Mouse (Mus musculus) cerebellum, adult 11-12 months (tissue): ENCODE measurements around the gene Ndufb4.

Experiments
- DNase-seq: peaks from one replicate; pipeline ENCODE4 v3.0.0; 2022

Ndufb4 gene

GRCm38 (mm10) chr16:37676677-37677072 is 22.4 kb upstream of the Ndufb4 start:
- no peak for DNase-seq

- DNase-seq: peak; percentile 72
Measured at GRCm38 (mm10) chr16:37676024-37676676, 21.9 kb upstream of the Ndufb4 start.

- peak; percentile 22 for DNase-seq
Measured at GRCm38 (mm10) chr16:37675326-37675725, 21.1 kb upstream of the Ndufb4 start.

GRCm38 (mm10) chr16:37670666-37671283 is 16.5 kb upstream of the Ndufb4 start:
- DNase-seq: no peak

- no peak for DNase-seq
Measured at GRCm38 (mm10) chr16:37665394-37665935, 11.2 kb upstream of the Ndufb4 start.

- DNase-seq: no peak
Measured at GRCm38 (mm10) chr16:37663643-37664459, 9.6 kb upstream of the Ndufb4 start.

- no peak for DNase-seq
Measured at GRCm38 (mm10) chr16:37656796-37657195, 2.5 kb upstream of the Ndufb4 start.

- peak; percentile 24 for DNase-seq
Measured at GRCm38 (mm10) chr16:37655756-37656347, 1.6 kb upstream of the Ndufb4 start.

GRCm38 (mm10) chr16:37654831-37655455 is 690 bp upstream of the Ndufb4 start:
- no peak for DNase-seq

- no peak for DNase-seq
Measured at GRCm38 (mm10) chr16:37653058-37653457, 1.2 kb downstream of the Ndufb4 start.

GRCm38 (mm10) chr16:37652654-37653053 is 1.6 kb downstream of the Ndufb4 start:
- no peak for DNase-seq

GRCm38 (mm10) chr16:37651467-37651866 is 2.8 kb downstream of the Ndufb4 start:
- DNase-seq: no peak

- DNase-seq: no peak
Measured at GRCm38 (mm10) chr16:37649068-37649467, 5.2 kb downstream of the Ndufb4 start.

- no peak for DNase-seq
Measured at GRCm38 (mm10) chr16:37647936-37648335, 6.3 kb downstream of the Ndufb4 start.

- no peak for DNase-seq
Measured at GRCm38 (mm10) chr16:37647067-37647466, 7.2 kb downstream of the Ndufb4 start.

- DNase-seq: no peak
Measured at GRCm38 (mm10) chr16:37645799-37646198, 8.5 kb downstream of the Ndufb4 start.

GRCm38 (mm10) chr16:37645211-37645610 is 9.0 kb downstream of the Ndufb4 start:
- DNase-seq: no peak

GRCm38 (mm10) chr16:37644486-37644885 is 9.8 kb downstream of the Ndufb4 start:
- DNase-seq: no peak

- peak; percentile 71 for DNase-seq
Measured at GRCm38 (mm10) chr16:37640522-37640921, 13.7 kb downstream of the Ndufb4 start.

GRCm38 (mm10) chr16:37637802-37638201 is 16.5 kb downstream of the Ndufb4 start:
- no peak for DNase-seq

GRCm38 (mm10) chr16:37636107-37636506 is 18.1 kb downstream of the Ndufb4 start:
- no peak for DNase-seq

GRCm38 (mm10) chr16:37635095-37635494 is 19.2 kb downstream of the Ndufb4 start:
- no peak for DNase-seq

GRCm38 (mm10) chr16:37634578-37634977 is 19.7 kb downstream of the Ndufb4 start:
- no peak for DNase-seq
